Mouse (Mus musculus): ENCODE measurements around the gene Hoxa7. TPM values are rescaled to one million over a fixed set of nuclear protein-coding genes. Genes with fewer than 3 reads are reported as not detected.

The Hoxa7 gene
- polyA plus RNA-seq, 1 experiment, result 11.9 TPM

- TF ChIP-seq POLR2AphosphoS2 (IDR thresholded peaks at IDR 0.05; ENCODE audit: insufficient read length, low read depth) (no peak), CEBPB (IDR thresholded peaks at IDR 0.05; ENCODE audit: insufficient read depth, poor library complexity, severe bottlenecking) (no peak), E2F4 (IDR thresholded peaks at IDR 0.05; ENCODE audit: insufficient read depth) (no peak), SRF (IDR thresholded peaks at IDR 0.05; ENCODE audit: control insufficient read depth, insufficient read length, low read depth) (no peak), REST (IDR thresholded peaks at IDR 0.05; ENCODE audit: insufficient read depth, insufficient read length) (no peak), MYOD1 (IDR thresholded peaks at IDR 0.05; ENCODE audit: control insufficient read depth in 1 of 3, insufficient read length in 2 of 3, low read depth in 2 of 3) (no peak), USF1 (IDR thresholded peaks at IDR 0.05; ENCODE audit: low read depth) (no peak), POLR2A (IDR thresholded peaks at IDR 0.05; ENCODE audit: insufficient read length, low read depth) (no peak), MAX (IDR thresholded peaks at IDR 0.05; ENCODE audit: low read depth) (no peak), TCF3 (IDR thresholded peaks at IDR 0.05; ENCODE audit: insufficient read length, low read depth) (no peak), TCF12 (IDR thresholded peaks at IDR 0.05; ENCODE audit: insufficient read depth, poor library complexity, severe bottlenecking) (no peak), MYOG (IDR thresholded peaks at IDR 0.05; ENCODE audit: control insufficient read depth in 1 of 3, insufficient read depth in 1 of 3, insufficient read length in 2 of 3, low read depth in 2 of 3) (no peak)
- H3K27me3 ChIP-seq (ENCODE audit: control insufficient read depth, insufficient read depth, insufficient read length), result no peaks in the 10 kb centered on the region
- H3K4me2 ChIP-seq (ENCODE audit: low read depth), result peak overlapping the region; percentile 90
- H3ac ChIP-seq (ENCODE audit: control insufficient read depth, insufficient read length), result peak overlapping the region; percentile 73
- peaks cover 49% of the 10 kb centered on the region for H3K79me2 ChIP-seq (ENCODE audit: control insufficient read depth, insufficient read depth)
- H3K4me3 ChIP-seq, result peak overlapping the region; percentile 90
- H3K36me3 ChIP-seq (ENCODE audit: control insufficient read depth, insufficient read depth), result no peaks in the 10 kb centered on the region
Observed at GRCm38 (mm10) chr6:52246916-52247315, 25.3 kb upstream of the Hoxa7 start.

DNA sequence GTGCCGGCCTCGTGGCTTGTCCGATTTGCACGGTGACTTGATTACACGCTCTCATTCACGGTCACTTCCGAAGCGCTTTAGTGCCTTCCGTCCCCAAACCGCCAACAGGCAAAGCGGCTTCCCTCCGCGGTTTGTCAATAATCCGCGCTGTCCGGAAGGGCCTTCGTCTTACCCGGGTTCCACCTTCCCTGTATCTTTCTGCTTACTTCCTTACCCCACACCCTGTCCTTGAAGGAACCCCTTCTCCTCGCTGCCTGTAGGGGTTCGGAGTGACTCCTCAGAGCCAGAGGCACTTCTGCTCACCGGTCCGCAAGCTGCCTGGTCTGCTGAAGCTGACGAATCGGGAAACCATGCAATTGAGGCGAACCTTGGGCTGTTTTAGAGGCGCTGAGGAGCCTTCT lies 24.7 kb upstream of the Hoxa7 start:
- Histone ChIP-seq H3K27me3 (ENCODE audit: control insufficient read depth, insufficient read depth, insufficient read length) (no peaks in the 10 kb centered on the region), H3K36me3 (ENCODE audit: control insufficient read depth, insufficient read depth) (no peaks in the 10 kb centered on the region), H3K79me2 (ENCODE audit: control insufficient read depth, insufficient read depth) (peaks cover 48% of the 10 kb centered on the region), H3K4me3 (peak overlapping the region; percentile 90), H3ac (ENCODE audit: control insufficient read depth, insufficient read length) (peak overlapping the region; percentile 73), H3K4me2 (ENCODE audit: low read depth) (peak overlapping the region; percentile 90)
- TF ChIP-seq TCF3 (IDR thresholded peaks at IDR 0.05; ENCODE audit: insufficient read length, low read depth), result no peak
- peak; percentile 15 for TF ChIP-seq POLR2AphosphoS2 (IDR thresholded peaks at IDR 0.05; ENCODE audit: insufficient read length, low read depth)

DNA sequence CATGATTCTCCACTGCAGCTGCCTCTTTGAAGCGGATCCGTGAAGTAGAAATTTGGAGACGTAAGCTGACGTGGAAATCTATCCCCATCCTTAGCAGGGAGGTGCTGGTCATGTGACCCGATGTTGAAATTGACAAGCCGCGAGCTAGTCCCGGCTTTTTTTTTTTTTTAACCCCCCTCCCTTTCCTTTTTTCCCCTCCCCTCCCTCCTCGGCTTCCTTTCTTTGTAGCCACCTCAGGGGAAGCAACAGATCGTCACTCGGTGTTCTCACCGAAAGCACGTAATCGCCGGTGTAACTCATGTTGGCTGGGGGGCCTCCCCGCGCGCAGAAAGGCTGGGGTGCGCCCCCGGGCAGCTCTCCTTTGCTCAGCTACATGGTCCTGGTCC lies 24.1 kb upstream of the Hoxa7 start, which contains the start of gene Hoxa11:
Gene Hoxa11 (minus strand): TSS at position 54 of the 386 bp plus-strand sequence.
- TF ChIP-seq REST (IDR thresholded peaks at IDR 0.05; ENCODE audit: insufficient read depth, insufficient read length) (no peak), CEBPB (IDR thresholded peaks at IDR 0.05; ENCODE audit: insufficient read depth, poor library complexity, severe bottlenecking) (peak; percentile 68; the same call in 1 of the 2 replicates), USF1 (IDR thresholded peaks at IDR 0.05; ENCODE audit: low read depth) (peak; percentile 93), TCF3 (IDR thresholded peaks at IDR 0.05; ENCODE audit: insufficient read length, low read depth) (no peak), MYOG (IDR thresholded peaks at IDR 0.05; ENCODE audit: control insufficient read depth in 1 of 3, insufficient read depth in 1 of 3, insufficient read length in 2 of 3, low read depth in 2 of 3) (no peak), POLR2A (IDR thresholded peaks at IDR 0.05; ENCODE audit: insufficient read length, low read depth) (no peak), POLR2AphosphoS2 (IDR thresholded peaks at IDR 0.05; ENCODE audit: insufficient read length, low read depth) (peak; percentile 45)
- no peaks in the 10 kb centered on the region for H3K27me3 ChIP-seq (ENCODE audit: control insufficient read depth, insufficient read depth, insufficient read length)
- peak within 1 kb of the TSS; percentile 90 for H3K4me3 ChIP-seq
- H3K4me2 ChIP-seq (ENCODE audit: low read depth), result peak within 1 kb of the TSS; percentile 90
- peaks cover 42% of the 10 kb centered on the region for H3K79me2 ChIP-seq (ENCODE audit: control insufficient read depth, insufficient read depth)
- no peaks in the 10 kb centered on the region for H3K36me3 ChIP-seq (ENCODE audit: control insufficient read depth, insufficient read depth)
- peak within 1 kb of the TSS; percentile 73 for H3ac ChIP-seq (ENCODE audit: control insufficient read depth, insufficient read length)

GRCm38 (mm10) chr6:52245040-52245756 lies 23.5 kb upstream of the Hoxa7 start:
- H3K4me3 ChIP-seq, result peak overlapping the region; percentile 90
- peak overlapping the region; percentile 90 for H3K4me2 ChIP-seq (ENCODE audit: low read depth)
- no peak for TF ChIP-seq MAX (IDR thresholded peaks at IDR 0.05; ENCODE audit: low read depth)
- no peak for TF ChIP-seq POLR2AphosphoS2 (IDR thresholded peaks at IDR 0.05; ENCODE audit: insufficient read length, low read depth)
- TF ChIP-seq CEBPB (IDR thresholded peaks at IDR 0.05; ENCODE audit: insufficient read depth, poor library complexity, severe bottlenecking), result no peak
- TF ChIP-seq POLR2A (IDR thresholded peaks at IDR 0.05; ENCODE audit: insufficient read length, low read depth), result peak; percentile 43
- no peak for TF ChIP-seq TCF3 (IDR thresholded peaks at IDR 0.05; ENCODE audit: insufficient read length, low read depth)
- no peak for TF ChIP-seq SRF (IDR thresholded peaks at IDR 0.05; ENCODE audit: control insufficient read depth, insufficient read length, low read depth)
- TF ChIP-seq USF1 (IDR thresholded peaks at IDR 0.05; ENCODE audit: low read depth), result no peak
- TF ChIP-seq E2F4 (IDR thresholded peaks at IDR 0.05; ENCODE audit: insufficient read depth), result no peak
- no peak for TF ChIP-seq MYOD1 (IDR thresholded peaks at IDR 0.05; ENCODE audit: control insufficient read depth in 1 of 3, insufficient read length in 2 of 3, low read depth in 2 of 3)
- peak in 2 of 3 experiments; percentile 8 to 50 for TF ChIP-seq MYOG (IDR thresholded peaks at IDR 0.05; ENCODE audit: control insufficient read depth in 1 of 3, insufficient read depth in 1 of 3, insufficient read length in 2 of 3, low read depth in 2 of 3)
- TF ChIP-seq TCF12 (IDR thresholded peaks at IDR 0.05; ENCODE audit: insufficient read depth, poor library complexity, severe bottlenecking), result no peak
- TF ChIP-seq REST (IDR thresholded peaks at IDR 0.05; ENCODE audit: insufficient read depth, insufficient read length), result no peak
- H3K79me2 ChIP-seq (ENCODE audit: control insufficient read depth, insufficient read depth), result peaks cover 40% of the 10 kb centered on the region
- H3K27me3 ChIP-seq (ENCODE audit: control insufficient read depth, insufficient read depth, insufficient read length), result no peaks in the 10 kb centered on the region
- H3K36me3 ChIP-seq (ENCODE audit: control insufficient read depth, insufficient read depth), result no peaks in the 10 kb centered on the region
- H3ac ChIP-seq (ENCODE audit: control insufficient read depth, insufficient read length), result peak overlapping the region; percentile 73

Data from myocyte (in vitro differentiated cells).